Mouse (Mus musculus): Measurements from ENCODE around the gene Cdkl3. TPM values are rescaled to one million over a fixed set of nuclear protein-coding genes. Genes with fewer than 3 reads are reported as not detected.

Gene Cdkl3
- polyA plus RNA-seq, 1 experiment from 2014 or later = 5.4 TPM

DNA sequence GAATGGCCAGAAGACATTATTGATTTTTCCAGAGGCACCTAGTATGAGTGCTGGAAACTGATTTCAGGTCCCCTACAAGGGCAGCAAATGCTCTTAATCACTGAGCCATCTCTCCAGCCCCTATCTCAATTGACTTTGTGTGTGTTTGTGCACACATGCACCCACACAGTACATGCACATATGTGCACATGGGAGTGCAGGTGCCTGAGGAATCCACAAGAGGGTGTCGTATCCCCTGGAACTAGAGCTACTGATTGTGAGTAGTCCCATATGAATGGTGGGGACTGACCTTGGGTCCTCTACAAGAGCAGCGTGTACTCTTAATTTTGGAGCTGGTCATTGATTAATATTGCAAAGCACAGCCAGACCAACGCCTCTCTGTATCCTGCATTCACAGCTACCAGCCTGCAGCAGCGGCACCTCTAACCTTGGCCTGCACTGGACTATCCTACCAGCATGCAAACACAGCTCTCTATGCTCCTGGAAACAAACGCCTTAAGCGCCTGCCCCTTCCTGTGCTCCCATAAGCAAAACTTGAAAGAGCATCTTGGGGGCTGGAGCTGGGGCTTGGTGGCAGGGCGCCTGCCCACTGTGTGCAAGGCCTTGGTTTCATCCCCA is 126.5 kb downstream of the Cdkl3 start:
- Histone ChIP-seq H3K9ac (no peak overlapping the region), H3K9me3 (no peaks in the 10 kb centered on the region), H3K4me1 (replicated peaks) (no peaks in the 10 kb centered on the region), H3K4me2 (replicated peaks) (no peak overlapping the region), H3K36me3 (peaks cover 4% of the 10 kb centered on the region; the same call in 1 of the 2 replicates), H3K4me3 (replicated peaks) (no peak overlapping the region), H3K27me3 (replicated peaks) (no peaks in the 10 kb centered on the region), H3K27ac (no peak overlapping the region)
- ATAC-seq = no peak
- 82% methylated on average over 7 of the region's 7 CpGs for WGBS

Other genes with a start within 250 kb of the Cdkl3 start
- 20.1 and 20.8 TPM in 2 replicates for gene Sec24a, start 240.6 kb upstream of the Cdkl3 start, polyA plus RNA-seq (2015; fragmentation: Nextera tagmentation; extraction: Ambion mirVana)
- 168 and 171 TPM in 2 replicates for gene Sar1b, start 240.5 kb upstream of the Cdkl3 start, polyA plus RNA-seq (2015; fragmentation: Nextera tagmentation; extraction: Ambion mirVana)
- 1.3 and 1.4 TPM in 2 replicates for gene Jade2, start 146.6 kb upstream of the Cdkl3 start, polyA plus RNA-seq (2015; fragmentation: Nextera tagmentation; extraction: Ambion mirVana)
- gene Cdkn2aipnl, start 36.6 kb upstream of the Cdkl3 start, polyA plus RNA-seq (2015; fragmentation: Nextera tagmentation; extraction: Ambion mirVana) = 84.7 and 90.3 TPM in 2 replicates
- gene Ube2b, start 3.5 kb upstream of the Cdkl3 start, polyA plus RNA-seq (2015; fragmentation: Nextera tagmentation; extraction: Ambion mirVana) = 189 and 212 TPM in 2 replicates
- 64.8 and 69.3 TPM in 2 replicates for gene Ppp2ca, start 94.5 kb downstream of the Cdkl3 start, polyA plus RNA-seq (2015; fragmentation: Nextera tagmentation; extraction: Ambion mirVana)
- not detected in 2 replicates for gene Olfr1373, start 141.3 kb downstream of the Cdkl3 start, polyA plus RNA-seq (2015; fragmentation: Nextera tagmentation; extraction: Ambion mirVana)
- not detected in 2 replicates for gene Olfr1371, start 209.8 kb downstream of the Cdkl3 start, polyA plus RNA-seq (2015; fragmentation: Nextera tagmentation; extraction: Ambion mirVana)
- gene Skp1a, start 227.8 kb downstream of the Cdkl3 start, polyA plus RNA-seq (2015; fragmentation: Nextera tagmentation; extraction: Ambion mirVana) = 720 and 848 TPM in 2 replicates

Data from intestine, embryonic 15.5 days (tissue).